Mouse (Mus musculus): ENCODE measurements around the gene Snapc2. TPM values are rescaled to one million over a fixed set of nuclear protein-coding genes. Genes with fewer than 3 reads are reported as not detected.
A peak's percentile ranks its signal among the peaks of the same experiment; 100 is the strongest.

The Snapc2 gene
- polyA plus RNA-seq, 1 experiment, result 44.1 TPM

DNA sequence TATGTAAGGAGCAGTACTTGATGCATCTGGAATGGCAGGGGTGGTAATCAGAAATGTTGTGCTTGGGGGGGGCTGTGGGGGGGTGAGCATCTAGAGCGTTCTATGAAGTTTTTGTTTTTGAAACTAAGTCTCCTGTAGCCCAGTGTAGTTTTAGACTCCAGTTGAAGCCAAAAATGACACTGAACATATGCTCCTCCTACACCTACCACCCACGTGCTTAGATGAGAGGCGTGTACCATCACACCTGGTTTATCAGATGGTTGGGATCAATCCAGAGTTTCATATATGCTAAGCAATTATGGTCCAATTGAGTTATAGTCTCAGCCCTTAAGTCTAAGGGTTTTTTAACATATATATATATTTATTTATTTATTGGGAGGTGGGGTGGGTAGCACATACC lies 33.3 kb upstream of the Snapc2 start:
- Histone ChIP-seq H3K79me3 (ENCODE audit: low read depth) (no peaks in the 10 kb centered on the region), H3K27me3 (ENCODE audit: control insufficient read depth, insufficient read depth, insufficient read length) (peaks cover 10% of the 10 kb centered on the region)

DNA sequence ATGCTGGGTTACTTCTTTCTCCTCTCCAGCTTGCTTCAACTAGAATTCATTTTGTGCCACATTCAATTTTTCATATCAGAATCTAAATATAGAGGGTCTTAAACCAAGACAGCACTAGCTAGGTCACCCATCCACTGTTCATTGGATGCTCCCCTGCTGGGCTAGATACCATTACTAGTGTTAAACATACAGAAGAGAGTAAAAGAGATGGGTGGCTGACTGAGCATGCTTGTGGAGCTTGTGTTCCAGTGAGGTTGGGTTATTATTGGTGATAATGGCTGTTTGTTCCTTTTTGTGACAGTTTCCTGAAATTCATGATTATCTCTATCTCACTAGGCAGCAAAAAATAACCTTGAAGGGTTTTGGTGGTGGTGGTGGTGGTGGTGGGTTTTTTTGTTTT lies 30.8 kb upstream of the Snapc2 start:
- TF ChIP-seq CEBPB (IDR thresholded peaks at IDR 0.05; ENCODE audit: low read depth) (no peak), CTCF (IDR thresholded peaks at IDR 0.05; ENCODE audit: control insufficient read depth, insufficient read depth, insufficient read length) (no peak), USF1 (IDR thresholded peaks at IDR 0.05; ENCODE audit: low read depth) (no peak), MYOD1 (IDR thresholded peaks at IDR 0.05; ENCODE audit: control insufficient read depth, insufficient read length, low read depth) (no peak), MYOG (IDR thresholded peaks at IDR 0.05; ENCODE audit: control insufficient read depth, extremely low read depth, insufficient read length) (no peak), FOSL1 (IDR thresholded peaks at IDR 0.05; ENCODE audit: insufficient read depth, low read length, poor library complexity, severe bottlenecking) (no peak), MAX (IDR thresholded peaks at IDR 0.05) (no peak)
- H3K4me3 ChIP-seq (ENCODE audit: insufficient read depth, poor library complexity, severe bottlenecking), result no peak overlapping the region
- no peaks in the 10 kb centered on the region for H3K79me2 ChIP-seq (ENCODE audit: control insufficient read depth, insufficient read depth)
- peaks cover 2% of the 10 kb centered on the region for H3K27me3 ChIP-seq (ENCODE audit: control insufficient read depth, insufficient read depth, insufficient read length)
- no peaks in the 10 kb centered on the region for H3K79me3 ChIP-seq (ENCODE audit: low read depth)
- H3ac ChIP-seq (ENCODE audit: control insufficient read depth, insufficient read length, low read depth), result no peak overlapping the region
- no peaks in the 10 kb centered on the region for H3K36me3 ChIP-seq (ENCODE audit: control insufficient read depth, insufficient read depth)

More for the DNA sequence above, 33.3 kb upstream of the Snapc2 start:
- Histone ChIP-seq H3K36me3 (ENCODE audit: control insufficient read depth, insufficient read depth) (no peaks in the 10 kb centered on the region), H3ac (ENCODE audit: control insufficient read depth, insufficient read length, low read depth) (no peak overlapping the region), H3K4me3 (ENCODE audit: insufficient read depth, poor library complexity, severe bottlenecking) (no peak overlapping the region), H3K79me2 (ENCODE audit: control insufficient read depth, insufficient read depth) (no peaks in the 10 kb centered on the region)
- TF ChIP-seq MYOG (IDR thresholded peaks at IDR 0.05; ENCODE audit: control insufficient read depth, extremely low read depth, insufficient read length), result no peak
- TF ChIP-seq MAX (IDR thresholded peaks at IDR 0.05), result no peak
- no peak for TF ChIP-seq FOSL1 (IDR thresholded peaks at IDR 0.05; ENCODE audit: insufficient read depth, low read length, poor library complexity, severe bottlenecking)
- TF ChIP-seq USF1 (IDR thresholded peaks at IDR 0.05; ENCODE audit: low read depth), result no peak
- TF ChIP-seq CEBPB (IDR thresholded peaks at IDR 0.05; ENCODE audit: low read depth), result no peak
- TF ChIP-seq CTCF (IDR thresholded peaks at IDR 0.05; ENCODE audit: control insufficient read depth, insufficient read depth, insufficient read length), result no peak
- no peak for TF ChIP-seq MYOD1 (IDR thresholded peaks at IDR 0.05; ENCODE audit: control insufficient read depth, insufficient read length, low read depth)

DNA sequence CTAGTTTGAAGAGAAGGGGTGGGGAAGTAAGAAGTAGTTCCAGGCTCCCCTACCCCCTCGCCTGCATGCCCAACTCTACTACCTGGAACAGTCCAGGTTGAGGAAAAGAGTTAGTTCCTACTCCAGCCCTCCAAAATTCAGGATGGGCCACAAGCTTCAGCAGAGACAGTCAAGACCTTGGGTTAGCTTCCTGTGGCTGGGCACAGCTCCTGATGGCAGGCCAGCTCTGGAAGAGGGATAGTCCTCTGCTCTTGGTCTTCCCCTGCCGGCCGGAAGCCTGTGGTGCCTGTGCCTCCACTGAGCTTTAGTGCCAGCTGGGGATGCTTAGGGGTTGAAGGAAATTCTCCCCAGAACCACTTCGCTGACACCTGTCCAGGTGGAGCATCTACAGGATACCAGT lies 26.6 kb upstream of the Snapc2 start:
- no peaks in the 10 kb centered on the region for H3K36me3 ChIP-seq (ENCODE audit: control insufficient read depth, insufficient read depth)
- H3K79me2 ChIP-seq (ENCODE audit: control insufficient read depth, insufficient read depth), result no peaks in the 10 kb centered on the region
- H3K79me3 ChIP-seq (ENCODE audit: low read depth), result no peaks in the 10 kb centered on the region
- no peak overlapping the region for H3ac ChIP-seq (ENCODE audit: control insufficient read depth, insufficient read length, low read depth)
- no peaks in the 10 kb centered on the region for H3K27me3 ChIP-seq (ENCODE audit: control insufficient read depth, insufficient read depth, insufficient read length)
- H3K4me3 ChIP-seq (ENCODE audit: insufficient read depth, poor library complexity, severe bottlenecking), result no peak overlapping the region
- TF ChIP-seq MYOG (IDR thresholded peaks at IDR 0.05; ENCODE audit: control insufficient read depth, extremely low read depth, insufficient read length) (no peak), MYOD1 (IDR thresholded peaks at IDR 0.05; ENCODE audit: control insufficient read depth, insufficient read length, low read depth) (no peak), MAX (IDR thresholded peaks at IDR 0.05) (no peak), CTCF (IDR thresholded peaks at IDR 0.05; ENCODE audit: control insufficient read depth, insufficient read depth, insufficient read length) (no peak), FOSL1 (IDR thresholded peaks at IDR 0.05; ENCODE audit: insufficient read depth, low read length, poor library complexity, severe bottlenecking) (no peak), CEBPB (IDR thresholded peaks at IDR 0.05; ENCODE audit: low read depth) (no peak), USF1 (IDR thresholded peaks at IDR 0.05; ENCODE audit: low read depth) (no peak)

DNA sequence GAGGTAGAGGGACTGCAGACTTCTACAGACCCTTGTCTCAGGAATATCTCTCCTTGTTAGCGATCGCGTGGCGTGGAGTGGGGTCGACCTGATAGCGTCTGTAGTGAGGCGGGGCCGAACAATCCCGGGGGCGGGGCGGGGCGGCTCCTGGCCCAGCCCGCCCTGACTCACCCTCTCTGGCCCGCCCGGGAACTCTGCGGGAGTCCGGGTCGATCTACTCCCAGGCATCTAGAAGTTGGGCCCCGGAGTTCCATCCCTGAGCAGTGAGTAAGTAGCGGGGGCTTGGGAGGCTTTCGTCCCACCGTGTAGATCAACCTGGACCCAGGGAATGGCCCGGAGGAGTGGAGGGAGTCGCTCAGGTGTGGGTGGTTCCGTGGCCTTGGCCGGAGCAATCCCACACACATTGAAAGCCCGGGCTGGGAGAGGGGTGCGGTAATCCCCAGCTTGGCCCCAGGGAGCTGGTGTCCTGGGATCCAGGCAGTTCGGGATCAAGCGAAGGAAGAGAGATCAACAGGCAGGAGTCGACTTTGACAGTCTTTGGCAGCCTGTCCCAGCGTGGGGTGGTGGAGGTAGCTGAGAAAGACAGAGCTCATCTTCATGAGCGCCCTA lies 26.0 kb upstream of the Snapc2 start, which contains the start of gene Lrrc8e:
TSS of gene Lrrc8e (plus strand) at position 89 of the 609 bp plus-strand sequence.
- peak within 1 kb of the TSS; percentile 29 for H3K4me3 ChIP-seq (ENCODE audit: insufficient read depth, poor library complexity, severe bottlenecking)
- TF ChIP-seq MAX (IDR thresholded peaks at IDR 0.05) (no peak), CEBPB (IDR thresholded peaks at IDR 0.05; ENCODE audit: low read depth) (no peak), MYOD1 (IDR thresholded peaks at IDR 0.05; ENCODE audit: control insufficient read depth, insufficient read length, low read depth) (no peak), FOSL1 (IDR thresholded peaks at IDR 0.05; ENCODE audit: insufficient read depth, low read length, poor library complexity, severe bottlenecking) (no peak), MYOG (IDR thresholded peaks at IDR 0.05; ENCODE audit: control insufficient read depth, extremely low read depth, insufficient read length) (no peak), USF1 (IDR thresholded peaks at IDR 0.05; ENCODE audit: low read depth) (no peak)
- H3K79me2 ChIP-seq (ENCODE audit: control insufficient read depth, insufficient read depth), result no peaks in the 10 kb centered on the region
- H3ac ChIP-seq (ENCODE audit: control insufficient read depth, insufficient read length, low read depth), result peak within 1 kb of the TSS; percentile 94
- H3K36me3 ChIP-seq (ENCODE audit: control insufficient read depth, insufficient read depth), result no peaks in the 10 kb centered on the region
- no peaks in the 10 kb centered on the region for H3K79me3 ChIP-seq (ENCODE audit: low read depth)
- no peaks in the 10 kb centered on the region for H3K27me3 ChIP-seq (ENCODE audit: control insufficient read depth, insufficient read depth, insufficient read length)

DNA sequence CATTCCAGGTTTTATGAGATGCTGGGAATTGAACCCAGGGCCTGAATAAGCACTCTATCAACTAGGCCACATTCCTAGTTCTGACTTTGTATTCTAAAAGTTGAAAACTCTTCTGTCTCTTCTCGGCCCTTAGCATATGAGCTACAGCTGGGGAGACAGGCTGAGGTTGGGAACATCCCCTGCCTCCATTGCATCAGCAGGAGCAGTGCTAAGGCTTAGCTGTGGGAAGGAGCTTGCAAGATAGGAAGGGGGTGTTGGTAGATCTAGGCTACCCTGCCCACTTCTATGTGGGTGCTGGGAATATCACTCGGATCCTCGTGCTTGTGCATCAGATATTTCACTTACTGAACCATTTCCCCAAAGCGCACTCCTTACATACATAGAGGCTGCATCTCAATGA lies 25.0 kb upstream of the Snapc2 start:
- TF ChIP-seq MYOD1 (IDR thresholded peaks at IDR 0.05; ENCODE audit: control insufficient read depth, insufficient read length, low read depth), result no peak
- no peak for TF ChIP-seq CEBPB (IDR thresholded peaks at IDR 0.05; ENCODE audit: low read depth)
- TF ChIP-seq CTCF (IDR thresholded peaks at IDR 0.05; ENCODE audit: control insufficient read depth, insufficient read depth, insufficient read length), result no peak
- no peak for TF ChIP-seq MAX (IDR thresholded peaks at IDR 0.05)
- TF ChIP-seq FOSL1 (IDR thresholded peaks at IDR 0.05; ENCODE audit: insufficient read depth, low read length, poor library complexity, severe bottlenecking), result no peak
- no peak for TF ChIP-seq MYOG (IDR thresholded peaks at IDR 0.05; ENCODE audit: control insufficient read depth, extremely low read depth, insufficient read length)
- no peak for TF ChIP-seq USF1 (IDR thresholded peaks at IDR 0.05; ENCODE audit: low read depth)
- H3ac ChIP-seq (ENCODE audit: control insufficient read depth, insufficient read length, low read depth), result no peak overlapping the region
- H3K4me3 ChIP-seq (ENCODE audit: insufficient read depth, poor library complexity, severe bottlenecking), result no peak overlapping the region
- H3K36me3 ChIP-seq (ENCODE audit: control insufficient read depth, insufficient read depth), result no peaks in the 10 kb centered on the region
- no peaks in the 10 kb centered on the region for H3K79me3 ChIP-seq (ENCODE audit: low read depth)
- no peaks in the 10 kb centered on the region for H3K79me2 ChIP-seq (ENCODE audit: control insufficient read depth, insufficient read depth)
- no peaks in the 10 kb centered on the region for H3K27me3 ChIP-seq (ENCODE audit: control insufficient read depth, insufficient read depth, insufficient read length)

Measured in C2C12 (cell line).